Mouse (Mus musculus): Measurements from ENCODE around the gene Prkd2. TPM values are rescaled to one million over a fixed set of nuclear protein-coding genes. Genes with fewer than 3 reads are reported as not detected.

The Prkd2 gene
- total and polyA plus RNA-seq, 3 experiments, result 9.8 to 39.0 (median 18.0) TPM

DNA sequence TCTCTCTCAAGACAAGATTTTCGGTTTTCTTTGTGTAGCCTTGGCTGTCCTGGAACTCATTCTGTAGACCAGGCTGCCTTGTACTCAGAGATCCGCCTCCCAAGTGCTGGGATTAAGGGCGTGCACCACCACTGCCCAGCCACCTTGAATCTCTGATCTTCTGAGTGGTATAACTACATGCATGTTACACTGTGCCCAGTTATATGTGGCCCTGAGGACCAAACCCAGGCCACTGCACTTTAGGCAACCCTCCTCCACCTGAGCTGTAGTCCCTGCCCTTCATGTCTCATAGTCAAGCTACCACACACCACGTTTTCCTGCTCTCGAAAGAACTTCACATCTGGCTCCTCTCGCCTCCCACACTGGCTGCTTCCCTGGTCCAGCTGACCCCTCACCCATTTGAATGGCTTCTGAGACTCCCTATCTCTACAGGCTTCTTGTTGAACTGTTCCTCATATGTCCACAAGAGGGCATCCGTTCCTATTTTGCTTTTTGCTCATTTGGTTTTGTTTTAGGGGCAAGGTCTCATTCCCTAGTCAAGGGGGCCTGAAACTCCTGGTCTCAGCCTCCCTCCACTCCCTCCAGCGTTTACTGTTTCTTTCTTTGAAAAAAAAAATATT, 38.2 kb upstream of the Prkd2 start:
- no peaks in the 10 kb centered on the region for H3K9me3 ChIP-seq (replicated peaks; ENCODE audit: low read length)
- H3K27me3 ChIP-seq (replicated peaks), result no peaks in the 10 kb centered on the region
- no peak overlapping the region for H3K27ac ChIP-seq (ENCODE audit: insufficient read depth, low read depth)
- dilution Hi-C loops (cut with MboI; ENCODE audit: extremely low pct_ligation_motif_present, extremely low pct_unique_long_range_greater_than_20kb, low sequenced_read_pairs), result no loop called here
- peaks cover 2 to 33% of the 10 kb centered on the region in 2 experiments for H3K36me3 ChIP-seq (replicated peaks in 1 of 2; ENCODE audit: control insufficient read depth in 1 of 2, insufficient read depth in 1 of 2, low read length in 1 of 2)
- DNase-seq (ENCODE audit: extremely low read depth), result no peak
- TF ChIP-seq MYC (IDR thresholded peaks at IDR 0.05; ENCODE audit: low read depth, low read length) (no peak), E2F4 (IDR thresholded peaks at IDR 0.05; ENCODE audit: insufficient replicate concordance, low read depth, low read length) (no peak), IRF4 (IDR thresholded peaks at IDR 0.05; ENCODE audit: low read depth, low read length) (0 out of 2 replicates have a peak, but pooled peaks have one; percentile 11), RCOR1 (conservative IDR thresholded peaks at IDR 0.05; ENCODE audit: low read depth, low read length) (no peak), ELF1 (IDR thresholded peaks at IDR 0.05; ENCODE audit: low read depth, low read length) (no peak), POLR2A (IDR thresholded peaks at IDR 0.05; ENCODE audit: low read depth, low read length) (no peak), MAZ (IDR thresholded peaks at IDR 0.05; ENCODE audit: low read depth, low read length) (no peak), MAFK (IDR thresholded peaks at IDR 0.05; ENCODE audit: insufficient replicate concordance, low read length) (no peak), SIN3A (IDR thresholded peaks at IDR 0.05; ENCODE audit: low read length) (no peak), ZNF384 (IDR thresholded peaks at IDR 0.05; ENCODE audit: low read depth, low read length) (no peak), MAX (IDR thresholded peaks at IDR 0.05; ENCODE audit: low read length) (no peak), ETS1 (conservative IDR thresholded peaks at IDR 0.05; ENCODE audit: low read depth, low read length) (no peak), RAD21 (IDR thresholded peaks at IDR 0.05; ENCODE audit: low read depth, low read length) (peak; percentile 42), UBTF (IDR thresholded peaks at IDR 0.05; ENCODE audit: low read depth, low read length) (no peak), GABPA (IDR thresholded peaks at IDR 0.05; ENCODE audit: insufficient replicate concordance, low read depth, low read length) (no peak), ZC3H11A (IDR thresholded peaks at IDR 0.05; ENCODE audit: low read depth, low read length) (no peak), SMC3 (IDR thresholded peaks at IDR 0.05; ENCODE audit: low read depth, low read length) (peak; percentile 68), NRF1 (IDR thresholded peaks at IDR 0.05; ENCODE audit: low read depth, low read length) (no peak), USF2 (conservative IDR thresholded peaks at IDR 0.05; ENCODE audit: low read depth, low read length) (no peak), TBP (conservative IDR thresholded peaks at IDR 0.05; ENCODE audit: low read depth, low read length) (no peak), JUND (conservative IDR thresholded peaks at IDR 0.05; ENCODE audit: low read depth, low read length) (no peak), CHD2 (IDR thresholded peaks at IDR 0.05; ENCODE audit: low read length) (no peak), CTCF (conservative IDR thresholded peaks at IDR 0.05 in 1 of 2, IDR thresholded peaks at IDR 0.05 in 1 of 2; ENCODE audit: low read depth in 2 of 2, low read length in 2 of 2) (peak; percentile 56 to 77), CHD1 (IDR thresholded peaks at IDR 0.05; ENCODE audit: low read depth, low read length) (no peak), BHLHE40 (IDR thresholded peaks at IDR 0.05; ENCODE audit: low read depth, low read length) (no peak), MXI1 (IDR thresholded peaks at IDR 0.05; ENCODE audit: low read depth, low read length) (no peak), USF1 (IDR thresholded peaks at IDR 0.05; ENCODE audit: low read depth, low read length) (no peak), JUN (IDR thresholded peaks at IDR 0.05; ENCODE audit: insufficient read depth, low read depth, low read length) (no peak)
- 0 out of 2 replicates have a peak overlapping the region, but pooled peaks have one; percentile 39 for H3K4me2 ChIP-seq (ENCODE audit: insufficient read depth, low read depth, poor library complexity, severe bottlenecking)
- in situ Hi-C loops (cut with MboI; ENCODE audit: low pct_ligation_motif_present, low pct_unique_long_range_greater_than_20kb, low sequenced_read_pairs), result no loop called here
- no peaks in the 10 kb centered on the region for H3K79me2 ChIP-seq (replicated peaks; ENCODE audit: control insufficient read depth, extremely low read depth, insufficient read depth, poor library complexity, severe bottlenecking)
- no peak overlapping the region for H3K4me3 ChIP-seq (replicated peaks in 1 of 3; ENCODE audit: low read depth in 2 of 3, low read length in 2 of 3, poor library complexity in 1 of 3)
- H3K4me1 ChIP-seq (ENCODE audit: control insufficient read depth in 1 of 2, insufficient read depth in 2 of 2), result peaks cover 4 to 7% of the 10 kb centered on the region in 2 experiments
- H3K9ac ChIP-seq (ENCODE audit: insufficient read depth, low read depth), result no peak overlapping the region
